Mouse (Mus musculus) forelimb bud, embryonic 11.5 days (tissue): ENCODE data around the gene Rbfox1.

ENCODE experiments used
- DNase-seq: peaks from one replicate; pipeline ENCODE4 v3.0.0-alpha.2; 2012; ENCODE audit warnings: low read depth, low spot score

Rbfox1 gene

GRCm38 (mm10) chr16:7207599-7207998, 1322.4 kb downstream of the Rbfox1 start:
- no peak for DNase-seq

DNA sequence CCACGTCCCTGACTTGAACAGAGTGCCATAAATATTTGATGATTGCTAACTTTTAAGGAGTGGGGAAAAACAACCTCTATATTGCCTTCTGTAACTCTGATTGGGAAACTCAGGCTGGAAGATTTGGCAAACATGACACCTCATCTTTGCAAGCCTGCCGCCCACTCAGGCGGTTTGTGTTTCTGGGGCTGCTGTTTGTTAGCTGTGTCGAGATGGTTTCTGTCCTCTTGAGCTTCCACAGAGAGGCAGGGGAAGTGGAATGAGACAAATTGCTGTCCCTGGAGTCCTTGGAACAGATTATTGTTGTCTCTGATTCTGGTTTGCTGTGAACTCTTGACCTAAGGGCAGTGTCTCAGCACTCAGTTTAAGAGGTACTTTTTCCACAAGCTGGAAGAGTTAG, 1327.6 kb downstream of the Rbfox1 start:
- no peak for DNase-seq

DNA sequence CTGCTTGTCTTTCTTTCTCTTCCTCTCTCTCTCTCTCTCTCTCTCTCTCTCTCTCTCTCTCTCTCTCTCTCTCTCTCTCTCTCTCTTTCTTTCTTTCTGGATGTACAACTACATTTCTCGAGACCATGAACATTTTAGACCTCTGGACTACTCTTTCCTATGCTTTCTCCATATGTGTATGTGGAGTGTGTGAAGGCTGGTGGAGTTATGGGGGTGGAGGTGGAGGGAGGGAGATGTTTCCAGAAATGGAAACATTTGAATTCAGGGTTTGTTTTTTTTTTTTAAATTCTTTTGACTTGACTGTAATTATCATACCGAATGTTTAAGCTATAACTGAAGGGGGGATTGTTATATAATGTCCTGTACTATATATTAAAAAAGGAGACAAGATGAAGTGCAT, 1338.1 kb downstream of the Rbfox1 start:
- DNase-seq = no peak

- DNase-seq = no peak
These were observed 1340.8 kb downstream of the Rbfox1 start for GRCm38 (mm10) chr16:7226000-7226399.

DNA sequence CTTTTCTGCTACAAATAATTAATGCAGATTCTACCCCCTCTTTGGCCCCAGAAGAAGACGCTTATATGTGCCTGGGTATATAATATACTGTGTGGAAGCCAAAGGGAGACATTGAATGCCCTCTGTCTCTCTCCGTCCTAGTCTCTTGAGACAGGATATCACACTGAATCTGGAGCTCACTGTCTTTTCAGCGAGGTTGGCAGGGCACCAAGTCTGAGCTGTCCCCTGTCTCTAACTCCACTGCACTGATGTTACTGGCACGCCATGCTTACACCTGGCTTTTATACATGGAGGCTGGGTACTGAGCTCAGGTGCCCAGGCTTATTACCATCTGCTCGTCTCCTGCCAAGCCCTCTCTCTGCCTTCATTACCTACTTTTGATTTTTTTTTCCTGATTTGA, 1343.1 kb downstream of the Rbfox1 start:
- no peak for DNase-seq

DNA sequence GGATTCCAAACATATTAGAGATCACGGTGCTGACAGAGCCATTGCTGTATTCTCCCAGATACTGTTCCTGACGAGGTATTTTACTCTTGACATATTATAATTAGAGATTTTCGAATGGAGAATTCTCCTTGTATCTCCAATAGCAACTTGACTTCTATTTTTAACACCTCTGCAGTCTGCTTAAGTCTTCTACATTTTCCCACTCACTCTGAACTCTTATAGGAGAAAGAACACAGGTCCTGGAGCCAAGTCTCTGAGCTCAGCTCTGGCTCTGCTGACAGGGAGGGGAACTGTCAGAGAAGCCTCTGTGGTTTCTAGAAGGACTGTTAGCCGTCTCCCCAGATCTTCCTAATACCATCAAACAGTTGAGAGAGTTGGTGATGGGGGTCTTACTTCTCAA, 1344.1 kb downstream of the Rbfox1 start:
- no peak for DNase-seq

GRCm38 (mm10) chr16:7241627-7242026, 1356.5 kb downstream of the Rbfox1 start:
- no peak for DNase-seq

DNA sequence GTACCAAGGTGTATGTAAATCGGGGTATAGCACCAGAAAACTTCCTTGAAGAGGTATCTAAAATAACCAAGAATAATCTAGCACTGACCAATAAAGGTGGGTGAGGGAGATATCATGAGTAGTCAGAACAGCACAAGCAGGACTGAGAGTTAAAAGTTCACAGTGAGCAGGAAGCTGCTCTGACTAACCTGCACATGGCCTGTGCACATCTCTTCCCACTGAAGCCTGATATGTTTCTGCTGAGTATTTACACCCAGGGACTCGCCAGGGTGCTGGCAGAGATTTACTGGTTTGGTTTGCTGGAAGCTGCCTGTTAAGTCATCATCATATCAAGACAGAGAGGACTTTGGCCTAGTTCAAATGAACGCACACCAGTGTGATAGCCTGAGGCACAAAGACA, 1357.3 kb downstream of the Rbfox1 start:
- no peak for DNase-seq

GRCm38 (mm10) chr16:7244382-7244781, 1359.2 kb downstream of the Rbfox1 start:
- no peak for DNase-seq

DNA sequence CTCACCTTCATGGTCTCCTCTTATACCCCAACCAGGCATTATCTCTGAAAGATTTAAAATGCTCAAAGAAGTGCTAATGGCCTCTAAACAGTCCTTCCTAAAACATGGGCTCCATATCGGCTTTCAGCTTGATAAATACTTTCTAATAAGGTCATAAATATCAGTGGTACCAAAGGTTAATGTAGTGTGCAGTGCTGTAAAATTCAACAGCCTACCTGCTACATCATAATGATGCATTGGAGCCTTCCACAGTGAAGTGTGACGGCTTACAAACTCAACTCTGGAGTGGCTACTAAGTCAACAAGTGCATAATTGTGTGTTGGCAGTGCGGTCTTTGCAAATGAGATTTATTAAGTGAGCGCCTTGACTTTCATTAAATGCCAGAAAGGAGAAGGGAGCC, 1366.5 kb downstream of the Rbfox1 start:
- peak; percentile 7 for DNase-seq

- DNase-seq = no peak
These were observed 1372.2 kb downstream of the Rbfox1 start for GRCm38 (mm10) chr16:7257366-7257765.

DNA sequence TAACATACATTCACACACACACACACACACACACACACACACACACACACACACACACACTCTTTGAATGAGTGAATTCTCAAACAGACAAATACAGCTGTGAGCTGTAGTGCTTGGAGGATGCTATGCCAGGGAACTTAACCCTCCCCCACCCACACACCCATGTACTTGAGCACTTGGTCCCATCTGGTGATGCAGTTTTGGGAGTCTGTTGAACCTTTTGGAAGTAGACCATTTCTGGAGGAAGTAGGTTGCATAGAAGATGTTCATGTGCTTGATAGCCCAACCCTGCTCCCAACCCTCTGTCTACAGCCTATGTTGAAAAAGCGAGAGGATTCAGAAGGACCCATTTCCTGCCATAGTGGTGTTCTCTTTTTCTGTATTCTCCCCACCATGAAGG, 1378.1 kb downstream of the Rbfox1 start:
- no peak for DNase-seq

GRCm38 (mm10) chr16:7265715-7266114, 1380.6 kb downstream of the Rbfox1 start:
- no peak for DNase-seq

DNA sequence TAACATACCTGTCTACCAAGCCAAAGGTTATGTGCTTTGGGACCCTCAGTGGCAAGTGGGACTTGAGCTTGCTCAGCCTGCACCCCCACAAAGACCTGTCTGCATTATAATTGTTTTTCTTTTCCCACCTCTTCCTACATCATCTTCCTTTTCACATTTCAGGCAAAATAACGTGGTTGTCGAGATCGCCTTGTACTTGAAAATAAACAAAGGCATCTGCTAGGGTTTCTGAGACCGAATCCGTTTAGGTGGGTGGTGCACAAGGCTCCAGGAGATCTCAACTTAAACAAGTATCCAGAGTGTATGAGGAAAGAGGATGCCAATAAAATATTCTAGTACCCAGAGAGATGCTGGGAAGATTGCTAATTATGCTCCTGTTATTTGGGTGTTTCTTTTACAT, 1390.3 kb downstream of the Rbfox1 start:
- no peak for DNase-seq

DNA sequence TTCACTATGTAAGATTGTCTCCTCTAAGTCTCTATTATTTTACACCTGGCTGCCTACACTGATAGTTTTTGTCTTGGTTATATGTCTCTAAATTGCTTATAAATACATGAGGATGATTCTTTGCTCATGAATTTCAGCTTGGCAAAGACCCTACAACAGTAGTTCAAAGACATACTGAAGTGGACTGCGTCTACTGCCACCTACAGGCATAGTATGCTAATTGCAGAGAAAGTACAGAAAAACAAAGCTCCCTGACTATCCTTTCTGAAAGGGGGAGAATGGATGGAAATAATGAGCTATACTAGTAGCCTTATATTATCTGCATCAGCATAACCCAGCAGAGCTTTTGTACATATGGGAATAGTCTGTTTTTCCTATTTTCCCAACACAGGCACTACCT, 1390.7 kb downstream of the Rbfox1 start:
- DNase-seq = no peak

DNA sequence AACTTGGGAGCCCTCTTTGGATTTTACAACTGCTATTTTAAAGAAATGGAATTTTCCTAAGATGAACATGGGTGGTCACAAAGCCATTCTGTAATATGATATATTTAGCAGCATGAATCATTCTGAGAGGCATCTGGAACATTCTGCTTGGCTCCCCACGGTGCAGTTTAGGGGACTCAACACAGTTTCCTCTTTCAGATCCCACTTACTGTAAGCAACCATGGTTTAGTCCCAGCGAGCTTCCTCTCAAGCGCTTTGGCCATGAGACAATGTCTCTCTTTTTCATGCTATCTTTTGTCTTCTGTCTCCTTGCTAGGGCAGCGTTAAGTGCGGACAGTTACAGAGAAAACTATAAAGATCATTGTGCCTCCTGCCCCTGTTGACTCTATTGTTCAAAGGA, 1394.4 kb downstream of the Rbfox1 start:
- no peak for DNase-seq

DNA sequence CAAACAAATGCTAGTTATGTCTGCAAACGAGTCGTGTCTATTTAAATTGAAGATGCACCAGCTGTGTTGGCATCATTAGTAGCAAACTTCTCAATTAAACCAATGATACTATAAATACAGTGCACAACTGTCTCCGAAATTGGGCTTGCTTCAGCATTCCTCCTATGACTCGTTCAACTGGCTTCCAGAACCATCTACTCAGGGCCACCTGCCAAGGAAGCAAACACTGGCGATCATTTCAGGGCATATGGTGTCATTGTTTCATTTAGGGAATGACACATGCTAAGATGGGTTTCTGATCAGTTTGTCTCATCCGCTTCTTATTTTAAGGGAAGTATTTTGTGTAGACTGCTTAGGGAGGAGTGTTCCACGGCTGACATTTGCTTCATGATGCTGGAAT, 1397.1 kb downstream of the Rbfox1 start:
- DNase-seq = no peak

DNA sequence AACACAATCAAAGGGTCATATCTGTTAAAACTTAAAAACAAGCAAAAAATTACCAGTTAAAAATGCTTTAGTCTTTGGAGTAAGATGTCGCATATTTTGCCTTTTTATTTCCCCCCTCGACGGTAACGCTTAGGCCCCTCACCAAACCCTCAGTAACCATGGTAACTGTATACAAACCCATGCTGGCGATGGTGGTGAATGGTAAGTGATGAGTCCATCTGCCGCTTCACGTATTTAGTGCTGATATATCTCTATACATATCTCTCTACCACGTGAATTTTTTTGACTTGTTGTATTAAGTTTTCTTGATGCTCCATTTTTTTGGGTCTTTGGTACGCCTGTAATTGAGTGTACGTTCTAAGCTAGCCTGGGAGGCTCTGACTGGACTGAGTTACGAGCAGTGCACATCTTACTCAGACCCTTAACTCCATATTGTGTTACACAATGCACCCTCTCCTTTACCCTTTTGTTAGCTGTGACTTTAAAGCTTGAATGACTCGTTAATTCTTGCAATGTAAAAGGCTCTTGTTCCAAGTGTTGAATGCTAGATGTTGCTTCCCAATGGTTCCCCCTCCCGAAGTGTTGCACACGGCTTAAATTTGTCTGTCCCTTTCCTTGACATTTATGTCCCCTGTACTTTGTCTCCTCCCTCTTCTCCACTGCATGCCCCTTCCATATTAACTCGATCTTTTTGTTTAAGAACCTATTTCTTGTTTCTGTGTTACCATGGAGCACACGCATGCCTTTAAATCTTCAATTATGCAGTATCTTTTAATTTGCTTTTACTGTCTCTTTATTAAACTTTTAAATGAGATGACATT, 1408.0 kb downstream of the Rbfox1 start:
- DNase-seq = no peak

GRCm38 (mm10) chr16:7302416-7302815, 1417.3 kb downstream of the Rbfox1 start:
- DNase-seq = no peak

DNA sequence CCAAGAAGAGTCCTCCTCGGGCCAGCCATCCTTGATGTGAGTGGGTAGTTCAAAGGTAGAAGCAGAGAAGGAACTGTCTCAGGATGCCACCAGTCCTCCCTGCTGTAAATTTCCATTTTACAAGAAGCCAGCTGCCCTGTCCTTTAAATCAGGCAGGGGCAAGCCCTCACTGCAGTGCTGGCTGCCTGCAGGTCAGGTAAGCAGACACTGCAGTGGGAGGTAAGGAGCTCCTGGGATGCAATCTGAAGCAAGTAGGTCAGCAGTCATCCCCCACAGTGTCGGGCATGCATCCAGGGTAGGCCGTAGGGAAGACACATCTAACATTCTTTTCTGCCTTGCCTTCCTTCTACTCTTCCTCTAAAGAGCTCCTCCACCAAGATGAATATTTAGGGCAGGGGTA, 1444.0 kb downstream of the Rbfox1 start:
- no peak for DNase-seq

DNA sequence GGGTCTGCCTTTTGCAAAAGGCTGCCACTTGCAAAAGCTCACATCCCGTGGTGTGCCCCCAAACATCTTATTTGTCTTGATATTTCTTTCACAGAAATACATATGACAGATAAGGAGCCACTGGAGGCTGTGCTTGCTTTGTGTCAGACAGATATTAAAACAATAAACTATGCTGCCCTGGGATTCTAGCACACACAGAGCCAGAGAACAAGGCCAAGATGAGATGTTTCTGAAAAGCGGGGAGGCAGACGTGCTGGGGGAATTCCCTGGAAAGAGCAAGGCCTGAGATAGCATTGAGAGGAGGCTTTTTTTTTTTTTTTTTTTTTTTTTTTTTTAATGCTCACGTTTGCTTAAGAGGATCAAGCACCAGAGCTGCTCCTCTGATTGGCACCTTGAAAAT, 1456.0 kb downstream of the Rbfox1 start:
- DNase-seq = no peak

- DNase-seq = no peak
These were observed 1460.1 kb downstream of the Rbfox1 start for GRCm38 (mm10) chr16:7345298-7345697.

GRCm38 (mm10) chr16:7346001-7346625, 1461.0 kb downstream of the Rbfox1 start:
- DNase-seq = peak; percentile 38
